Mouse (Mus musculus) ES-E14 (cell line): ENCODE data around the gene Slc38a3. TPM values are rescaled to one million over a fixed set of nuclear protein-coding genes. Genes with fewer than 3 reads are reported as not detected.

Source experiments
- DNase-seq: peaks from one replicate; pipeline ENCODE4 v3.0.0-alpha.2; 2013; ENCODE audit warnings: low read depth, low spot score
- H3K27ac ChIP-seq: 2 replicates; pipeline ENCODE4 v1.5.1; 2012; ENCODE audit warnings: low read depth, mild to moderate bottlenecking, low read length, moderate library complexity, mixed read lengths; ENCODE audit not compliant: poor library complexity, insufficient read depth, severe bottlenecking
- H3K36me3 ChIP-seq: 2 replicates; pipeline ENCODE4 v1.6.1; 2012; ENCODE audit warnings: mild to moderate bottlenecking, low read length, moderate library complexity, mixed read lengths; ENCODE audit not compliant: control insufficient read depth, poor library complexity, insufficient read depth, severe bottlenecking
- H3K4me1 ChIP-seq, 2 experiments: fragments of 150-350 bp in 1 of 2; sonication (generic) in 1 of 2; 2 replicates each; pipeline ENCODE4 v1.6.1; 2012; ENCODE audit warnings: low read length in 2 of 2, mild to moderate bottlenecking in 1 of 2, mixed read lengths in 1 of 2; ENCODE audit not compliant: control insufficient read depth in 2 of 2, insufficient read depth in 2 of 2, poor library complexity in 1 of 2
- H3K4me3 ChIP-seq, 2 experiments: fragments of 150-350 bp in 1 of 2; sonication (generic) in 1 of 2; 2 replicates each; pipeline ENCODE4 v1.5.1; 2012; ENCODE audit warnings: low read length in 2 of 2, low read depth in 1 of 2, mild to moderate bottlenecking in 1 of 2, mixed read lengths in 1 of 2; ENCODE audit not compliant: insufficient read depth in 1 of 2, poor library complexity in 1 of 2, severe bottlenecking in 1 of 2
- H3K9ac ChIP-seq: 2 replicates; pipeline ENCODE4 v1.6.1; 2012; ENCODE audit warnings: low read depth, mild to moderate bottlenecking, low read length, mixed read lengths; ENCODE audit not compliant: poor library complexity, insufficient read depth, severe bottlenecking
- H3K9me3 ChIP-seq: fragments of 150-350 bp; sonication (generic); 2 replicates; pipeline ENCODE4 v1.6.1; 2012; ENCODE audit warnings: low read depth, mild to moderate bottlenecking, low read length; ENCODE audit not compliant: control insufficient read depth, insufficient read depth
- CHD2 ChIP-seq: IDR thresholded peaks from 2 replicates; pipeline ENCODE4 v1.6.1; 2014; ENCODE audit warnings: mild to moderate bottlenecking, low read depth, low read length, inconsistent platforms
- HCFC1 ChIP-seq: IDR thresholded peaks from 2 replicates; pipeline ENCODE4 v1.6.1; 2012; ENCODE audit warnings: low read length, inconsistent platforms, borderline replicate concordance; ENCODE audit not compliant: insufficient read depth
- MAFK ChIP-seq: IDR thresholded peaks from 2 replicates; pipeline ENCODE4 v1.6.1; 2014; ENCODE audit warnings: mild to moderate bottlenecking, low read depth, low read length, inconsistent platforms; ENCODE audit not compliant: insufficient read depth
- ZC3H11A ChIP-seq: IDR thresholded peaks from 2 replicates; pipeline ENCODE4 v1.6.1; 2012; ENCODE audit warnings: low read depth, mild to moderate bottlenecking, inconsistent platforms, low read length, borderline replicate concordance
- ZNF384 ChIP-seq: IDR thresholded peaks from 2 replicates; pipeline ENCODE4 v1.6.1; 2012; ENCODE audit warnings: low read depth, low read length, inconsistent platforms
- in situ Hi-C, 2 experiments: fragments of 600-800 bp; cut with MboI; formaldehyde crosslinking; loops; one replicate each; pipeline ENCODE4 v1.15.1; 2025; ENCODE audit warnings: low sequenced_read_pairs in 2 of 2, inconsistent platforms in 1 of 2; ENCODE audit not compliant: unreplicated experiment in 2 of 2
- total RNA-seq: library from RNA; depleted of rRNA; stranded (reverse); fragments of 300-350 nt; gene quantifications from 2 replicates; pipeline ENCODE4 v1.2.3, GENCODE M21; 2012

Gene Slc38a3
- total RNA-seq, 1 experiment, result 2.9 TPM

GRCm38 (mm10) chr9:107665308-107665707, 4.0 kb downstream of the Slc38a3 start:
- H3K9me3 ChIP-seq, result no peaks in the 10 kb centered on the region
- H3K4me1 ChIP-seq, result peaks cover 0 to 13% of the 10 kb centered on the region in 2 experiments; a peak in 1 of 4 replicates
- no peak overlapping the region for H3K27ac ChIP-seq
- H3K36me3 ChIP-seq, result no peaks in the 10 kb centered on the region
- no peak for DNase-seq
- no peak overlapping the region for H3K9ac ChIP-seq
- H3K4me3 ChIP-seq, result no peak overlapping the region
- in situ Hi-C loops, result no loop called here
- no peak for TF ChIP-seq ZNF384
- no peak for TF ChIP-seq ZC3H11A
- no peak for TF ChIP-seq HCFC1
- TF ChIP-seq MAFK, result no peak
- TF ChIP-seq CHD2, result no peak

GRCm38 (mm10) chr9:107663525-107663924, 5.8 kb downstream of the Slc38a3 start:
- Histone ChIP-seq H3K4me1 (peaks cover 0 to 13% of the 10 kb centered on the region in 2 experiments; a peak in 1 of 4 replicates), H3K9ac (no peak overlapping the region), H3K9me3 (no peaks in the 10 kb centered on the region), H3K27ac (no peak overlapping the region), H3K36me3 (no peaks in the 10 kb centered on the region), H3K4me3 (no peak overlapping the region)
- DNase-seq, result no peak
- TF ChIP-seq HCFC1, result no peak
- no peak for TF ChIP-seq ZNF384
- TF ChIP-seq MAFK, result no peak
- no peak for TF ChIP-seq ZC3H11A
- TF ChIP-seq CHD2, result no peak
- in situ Hi-C loops, result no loop called here

- Histone ChIP-seq H3K9me3 (no peaks in the 10 kb centered on the region), H3K9ac (no peak overlapping the region), H3K36me3 (no peaks in the 10 kb centered on the region), H3K4me3 (no peak overlapping the region), H3K27ac (no peak overlapping the region), H3K4me1 (peaks cover 0 to 11% of the 10 kb centered on the region in 2 experiments; a peak in 1 of 4 replicates)
- DNase-seq, result no peak
- TF ChIP-seq ZC3H11A (no peak), CHD2 (no peak), MAFK (no peak), ZNF384 (no peak), HCFC1 (no peak)
- in situ Hi-C loops, result no loop called here
Measured at GRCm38 (mm10) chr9:107662342-107662741, 7.0 kb downstream of the Slc38a3 start.

GRCm38 (mm10) chr9:107660777-107661176, 8.6 kb downstream of the Slc38a3 start:
- DNase-seq, result no peak
- in situ Hi-C loops, result no loop called here
- TF ChIP-seq MAFK (peak; percentile 85), ZNF384 (no peak)
- H3K4me1 ChIP-seq, result peaks cover 0 to 8% of the 10 kb centered on the region in 2 experiments; a peak in 1 of 4 replicates
- no peak overlapping the region for H3K27ac ChIP-seq
- no peak overlapping the region for H3K4me3 ChIP-seq
- no peaks in the 10 kb centered on the region for H3K36me3 ChIP-seq
- H3K9ac ChIP-seq, result no peak overlapping the region
- H3K9me3 ChIP-seq, result no peaks in the 10 kb centered on the region

GRCm38 (mm10) chr9:107659961-107660360, 9.4 kb downstream of the Slc38a3 start:
- no peak overlapping the region for H3K4me3 ChIP-seq
- no peak overlapping the region for H3K27ac ChIP-seq
- TF ChIP-seq MAFK (no peak), HCFC1 (no peak), ZNF384 (no peak)
- no peaks in the 10 kb centered on the region for H3K36me3 ChIP-seq
- no peak for DNase-seq
- in situ Hi-C loops, result no loop called here
- H3K4me1 ChIP-seq, result peaks cover 0 to 8% of the 10 kb centered on the region in 2 experiments; a peak in 1 of 4 replicates
- no peak overlapping the region for H3K9ac ChIP-seq
- no peaks in the 10 kb centered on the region for H3K9me3 ChIP-seq
